Mouse (Mus musculus) G1E (cell line): ENCODE measurements around the gene Il1f10. TPM values are rescaled to one million over a fixed set of nuclear protein-coding genes. Genes with fewer than 3 reads are reported as not detected.

Source experiments
- ATAC-seq: 2 replicates; pipeline ENCODE4 v1.8.0; 2016; ENCODE audit warnings: mild to moderate bottlenecking; ENCODE audit not compliant: insufficient number of reproducible peaks, poor library complexity, low FRiP score, severe bottlenecking; ENCODE audit errors: extremely low read depth
- DNase-seq: peaks from one replicate; pipeline ENCODE4 v3.0.0; 2012; ENCODE audit warnings: low spot score
- H3K27me3 ChIP-seq: 2 replicates; pipeline ENCODE4 v1.6.1; 2012; ENCODE audit warnings: mild to moderate bottlenecking, low read length, inconsistent platforms; ENCODE audit not compliant: insufficient read depth
- H3K36me3 ChIP-seq: replicated peaks from 2 replicates; pipeline ENCODE3; 2012; ENCODE audit warnings: mild to moderate bottlenecking, inconsistent platforms
- H3K4me1 ChIP-seq: 2 replicates; pipeline ENCODE4 v1.6.1; 2012; ENCODE audit warnings: low read depth, low read length, inconsistent platforms, mixed read lengths; ENCODE audit not compliant: insufficient read depth
- H3K4me3 ChIP-seq: 2 replicates; pipeline ENCODE4 v1.5.1; 2012; ENCODE audit warnings: low read depth, mild to moderate bottlenecking, inconsistent platforms, low read length, moderate library complexity, mixed read lengths
- H3K9me3 ChIP-seq: replicated peaks from 2 replicates; pipeline ENCODE4 v1.6.1; 2012; ENCODE audit warnings: inconsistent platforms
- CTCF ChIP-seq: IDR thresholded peaks from 2 replicates; pipeline ENCODE4 v1.5.1; 2012; ENCODE audit warnings: low read depth, low read length, inconsistent platforms, mixed read lengths
- GATA1 ChIP-seq: IDR thresholded peaks from 2 replicates; pipeline ENCODE4 v1.6.1; 2012; ENCODE audit warnings: borderline replicate concordance, low read length, inconsistent platforms, mixed read lengths
- GATA2 ChIP-seq: IDR thresholded peaks from 2 replicates; pipeline ENCODE4 v1.6.1; 2012; ENCODE audit warnings: low read depth, low read length, inconsistent platforms, borderline replicate concordance
- POLR2AphosphoS5 ChIP-seq: IDR thresholded peaks from 2 replicates; pipeline ENCODE4 v1.6.1; 2012; ENCODE audit warnings: low read depth, low read length, inconsistent platforms; ENCODE audit not compliant: insufficient replicate concordance
- TAL1 ChIP-seq: conservative IDR thresholded peaks from 2 replicates; pipeline ENCODE4 v1.6.1; 2012; ENCODE audit warnings: low read depth, low read length, inconsistent platforms, mixed read lengths
- polyA plus RNA-seq: library from polyadenylated mRNA; stranded (reverse); fragments of >175 nt; gene quantifications from 2 replicates; pipeline ENCODE4 v1.2.3, GENCODE M21; 2012
- total RNA-seq, 2 experiments: library from RNA; stranded (forward) in 1 of 2; stranded (reverse) in 1 of 2; fragments of 200-1000 nt in 1 of 2; fragments of >200 nt in 1 of 2; fragmentation: Nextera tagmentation in 1 of 2; gene quantifications; 2 replicates each; pipeline ENCODE4 v1.2.3; 2014 to 2017

Gene Il1f10
- not detected in 2 replicates for total RNA-seq (2014; fragmentation: Nextera tagmentation)
- total RNA-seq (2017) = not detected in 2 replicates
- not detected in 2 replicates for polyA plus RNA-seq

- ATAC-seq = no peak
- H3K27me3 ChIP-seq = no peaks in the 10 kb centered on the region
Observed at GRCm38 (mm10) chr2:24290896-24291295, at the start of gene Il1f10. Il1f10 (plus strand) TSS chr2:24291196.

GRCm38 (mm10) chr2:24267503-24267902 is 23.5 kb upstream of the Il1f10 start:
- ATAC-seq (no peak), DNase-seq (no peak)
- Histone ChIP-seq H3K27me3 (no peaks in the 10 kb centered on the region), H3K4me1 (no peaks in the 10 kb centered on the region), H3K9me3 (no peaks in the 10 kb centered on the region), H3K36me3 (no peaks in the 10 kb centered on the region), H3K4me3 (no peak overlapping the region)
- TF ChIP-seq TAL1 (no peak), POLR2AphosphoS5 (no peak), GATA1 (no peak), GATA2 (no peak), CTCF (no peak)

More at GRCm38 (mm10) chr2:24290896-24291295, at the start of gene Il1f10:
- H3K4me3 ChIP-seq = no peak within 1 kb of the TSS
- H3K4me1 ChIP-seq = no peaks in the 10 kb centered on the region
- H3K9me3 ChIP-seq = no peaks in the 10 kb centered on the region
- no peaks in the 10 kb centered on the region for H3K36me3 ChIP-seq
- no peak for DNase-seq
- TF ChIP-seq GATA2 (no peak), TAL1 (no peak), CTCF (no peak), GATA1 (no peak), POLR2AphosphoS5 (no peak)

DNA sequence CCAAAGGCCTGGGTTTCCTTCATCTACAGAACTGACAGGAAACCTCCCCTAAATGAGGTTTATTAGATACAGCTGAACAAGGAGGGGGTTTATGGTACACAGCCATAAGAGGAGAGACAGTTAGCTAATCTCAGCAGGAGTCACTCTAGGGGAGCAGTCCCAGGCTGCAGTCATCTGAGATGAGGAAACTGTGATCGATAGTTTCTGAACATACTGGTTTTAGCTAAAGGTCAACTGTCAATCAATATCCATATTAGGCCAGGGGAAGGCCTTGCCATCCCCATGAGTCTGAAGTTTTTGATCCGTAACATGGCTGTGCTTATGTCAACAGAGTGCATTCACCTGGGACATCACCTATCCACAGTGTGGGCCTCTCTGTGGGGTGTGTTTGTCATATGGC is 17.4 kb upstream of the Il1f10 start:
- DNase-seq (no peak), ATAC-seq (no peak)
- TF ChIP-seq CTCF (no peak), GATA1 (no peak), TAL1 (no peak), POLR2AphosphoS5 (no peak), GATA2 (no peak)
- no peaks in the 10 kb centered on the region for H3K4me1 ChIP-seq
- no peaks in the 10 kb centered on the region for H3K36me3 ChIP-seq
- no peaks in the 10 kb centered on the region for H3K9me3 ChIP-seq
- H3K4me3 ChIP-seq = no peak overlapping the region
- H3K27me3 ChIP-seq = no peaks in the 10 kb centered on the region

DNA sequence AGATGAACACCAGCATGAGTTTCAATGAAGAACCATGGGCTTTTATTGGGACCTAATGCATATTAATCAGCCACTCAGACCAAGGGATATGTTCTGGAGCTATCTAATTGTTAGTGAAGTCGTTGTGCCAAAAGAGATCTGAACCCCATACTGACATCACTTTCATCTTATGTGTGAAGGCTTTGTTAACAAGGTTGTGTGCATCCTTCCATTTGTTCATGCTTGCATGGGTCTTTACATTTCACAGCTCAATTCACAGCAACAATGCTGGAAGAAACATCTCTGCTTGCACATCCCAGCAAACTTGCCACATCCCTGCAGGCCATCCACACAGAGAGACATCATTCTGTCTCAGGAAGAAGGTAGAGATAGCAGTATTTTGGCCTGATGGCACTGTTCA is 15.8 kb upstream of the Il1f10 start:
- ATAC-seq = no peak
- Histone ChIP-seq H3K9me3 (no peaks in the 10 kb centered on the region), H3K4me1 (no peaks in the 10 kb centered on the region), H3K36me3 (no peaks in the 10 kb centered on the region), H3K27me3 (no peaks in the 10 kb centered on the region), H3K4me3 (no peak overlapping the region)
- DNase-seq = no peak
- no peak for TF ChIP-seq POLR2AphosphoS5
- TF ChIP-seq TAL1 = no peak
- no peak for TF ChIP-seq GATA1
- TF ChIP-seq CTCF = no peak
- no peak for TF ChIP-seq GATA2

DNA sequence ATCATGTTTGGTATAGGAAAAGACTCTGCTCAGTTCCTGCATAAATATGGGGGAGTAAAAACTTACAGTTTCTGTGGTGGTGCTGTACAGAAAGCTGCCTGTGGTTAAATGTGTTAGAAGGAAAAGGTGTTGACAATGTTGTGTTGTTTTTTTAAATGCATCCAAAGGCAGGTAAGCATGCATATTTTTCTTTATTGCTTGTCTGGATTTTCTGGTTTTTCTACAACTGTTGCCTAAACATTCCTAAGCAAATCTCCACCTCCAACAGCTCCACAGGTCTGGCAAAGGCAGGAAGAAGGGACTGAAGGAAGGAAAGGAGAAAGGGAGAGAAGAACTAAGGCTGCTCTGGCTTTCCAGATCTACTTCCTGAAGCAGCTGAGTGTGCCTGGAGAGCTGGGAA is 14.3 kb upstream of the Il1f10 start, which contains the start of gene Il1f5:
TSS of gene Il1f5 (plus strand) at position 301 of the 400 bp plus-strand sequence.
- Histone ChIP-seq H3K4me1 (no peaks in the 10 kb centered on the region), H3K36me3 (no peaks in the 10 kb centered on the region), H3K4me3 (no peak within 1 kb of the TSS), H3K9me3 (no peaks in the 10 kb centered on the region), H3K27me3 (no peaks in the 10 kb centered on the region)
- no peak for TF ChIP-seq GATA2
- no peak for TF ChIP-seq TAL1
- no peak for TF ChIP-seq GATA1
- TF ChIP-seq POLR2AphosphoS5 = no peak
- TF ChIP-seq CTCF = no peak
- DNase-seq (no peak), ATAC-seq (no peak)

DNA sequence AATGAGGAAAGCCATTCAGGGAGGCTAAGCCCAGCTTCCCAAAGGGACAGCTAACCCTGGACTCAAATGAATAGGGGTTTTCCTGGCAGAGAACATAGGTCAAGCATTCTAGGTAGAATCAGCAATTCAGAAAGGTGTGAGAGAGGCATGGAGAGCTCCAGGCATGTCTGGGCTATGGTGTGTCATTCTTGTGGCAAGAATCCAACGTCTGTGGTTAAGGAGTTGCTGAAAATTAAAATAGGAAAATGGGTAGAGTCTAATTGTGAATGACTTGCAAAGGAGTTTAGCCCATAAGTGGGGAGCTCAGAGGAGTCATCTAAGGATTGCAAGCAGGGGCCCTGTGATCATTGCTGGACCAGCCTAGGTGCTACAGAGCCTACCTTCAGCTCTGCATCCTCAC is 3.6 kb downstream of the Il1f10 start:
- DNase-seq (no peak), ATAC-seq (no peak)
- TF ChIP-seq GATA2 (no peak), GATA1 (no peak), POLR2AphosphoS5 (no peak), CTCF (no peak), TAL1 (no peak)
- H3K4me3 ChIP-seq = no peak overlapping the region
- H3K4me1 ChIP-seq = no peaks in the 10 kb centered on the region
- no peaks in the 10 kb centered on the region for H3K36me3 ChIP-seq
- no peaks in the 10 kb centered on the region for H3K9me3 ChIP-seq
- no peaks in the 10 kb centered on the region for H3K27me3 ChIP-seq

- H3K9me3 ChIP-seq = no peaks in the 10 kb centered on the region
- no peak for ATAC-seq
- peak; percentile 28; the same call in 1 of the 2 replicates for TF ChIP-seq CTCF
- TF ChIP-seq GATA1 = no peak
- H3K4me3 ChIP-seq = no peak overlapping the region
- H3K4me1 ChIP-seq = no peaks in the 10 kb centered on the region
- peak; percentile 4 for DNase-seq
- H3K27me3 ChIP-seq = no peaks in the 10 kb centered on the region
- H3K36me3 ChIP-seq = no peaks in the 10 kb centered on the region
Observed at GRCm38 (mm10) chr2:24296837-24297236, 5.8 kb downstream of the Il1f10 start.
